ENCODE assay signal across 8 mouse cellular contexts in genomic region chr5:77419537-77419936, GRCm38 (mm10). TPM values are rescaled to one million over a fixed set of nuclear protein-coding genes. Genes with fewer than 3 reads are reported as not detected.
DNase-seq lines count a peak whose midpoint lies in the region; ATAC-seq and TF ChIP-seq lines count a peak whose summit lies in the region.
"Not testable (repeated sequence)": the region's sequence is repeated elsewhere in the genome, so short reads cannot be mapped to it uniquely, and the experiment has no call there.
"Had no signal": no experiment of that assay in that cellular context is flagged by ENCODE, and none has a peak within 500 bp of the region (broad histone marks: within the 10 kb centered on the region; RNA-seq: fewer than 3 reads in every experiment).

No protein-coding gene starts in this region.

- H3K9me3 ChIP-seq in hindbrain, embryonic 12.5 days (replicated peaks); hindbrain, embryonic 16.5 days (ENCODE audit: control insufficient read depth, low read length); kidney, embryonic 16.5 days (ENCODE audit: low read length); lung, embryonic 14.5 days (ENCODE audit: low read depth, low read length); lung, postnatal 0 days (ENCODE audit: low read length); midbrain, embryonic 11.5 days (ENCODE audit: control insufficient read depth, low read length): not testable (repeated sequence)

- not testable (repeated sequence) for H3K27ac ChIP-seq in hindbrain, embryonic 12.5 days; hindbrain, embryonic 16.5 days (ENCODE audit: low read depth, low read length); kidney, embryonic 16.5 days (ENCODE audit: low read length); lung, embryonic 14.5 days (ENCODE audit: low read depth); lung, postnatal 0 days (ENCODE audit: low read length); midbrain, embryonic 11.5 days (ENCODE audit: low read depth, low read length)

- H3K4me1 ChIP-seq in hindbrain, embryonic 12.5 days; hindbrain, embryonic 16.5 days (ENCODE audit: control insufficient read depth, insufficient read depth, low read depth, low read length); kidney, embryonic 16.5 days (ENCODE audit: insufficient read depth, low read length); lung, embryonic 14.5 days (ENCODE audit: insufficient read depth); lung, postnatal 0 days (ENCODE audit: insufficient read depth, low read depth, low read length); midbrain, embryonic 11.5 days (ENCODE audit: control insufficient read depth, insufficient read depth, low read length): not testable (repeated sequence)

- H3K9ac ChIP-seq in hindbrain, embryonic 12.5 days; hindbrain, embryonic 16.5 days (ENCODE audit: low read depth, low read length); kidney, embryonic 16.5 days (replicated peaks; ENCODE audit: low read length); lung, embryonic 14.5 days; lung, postnatal 0 days (replicated peaks; ENCODE audit: low read depth); midbrain, embryonic 11.5 days (ENCODE audit: low read length): not testable (repeated sequence)

- H3K36me3 ChIP-seq in hindbrain, embryonic 12.5 days; hindbrain, embryonic 16.5 days (ENCODE audit: control insufficient read depth, insufficient read depth, low read length); kidney, embryonic 16.5 days (ENCODE audit: insufficient read depth, low read length); lung, embryonic 14.5 days (ENCODE audit: insufficient read depth); lung, postnatal 0 days (ENCODE audit: insufficient read depth, low read length); midbrain, embryonic 11.5 days (ENCODE audit: control insufficient read depth, insufficient read depth, low read length): not testable (repeated sequence)

- peak; percentile 32; the same call in 1 of the 2 replicates for ATAC-seq in hindbrain, embryonic 12.5 days (ENCODE audit: low FRiP score)
- ATAC-seq in hindbrain, embryonic 16.5 days, result 0 out of 2 replicates have a peak, but pooled peaks have one; percentile 30
- ATAC-seq in kidney, embryonic 16.5 days (ENCODE audit: low FRiP score, low TSS enrichment), result peak; percentile 42; the same call in 1 of the 2 replicates
- ATAC-seq in lung, embryonic 14.5 days (ENCODE audit: insufficient read depth), result peak; percentile 82
- ATAC-seq in lung, postnatal 0 days, result peak; percentile 43; the same call in 1 of the 2 replicates
- 0 out of 2 replicates have a peak, but pooled peaks have one; percentile 16 for ATAC-seq in midbrain, embryonic 11.5 days (ENCODE audit: low FRiP score)

- not testable (repeated sequence) for TF ChIP-seq CTCF in lung, embryonic 14.5 days (IDR thresholded peaks at IDR 0.05; ENCODE audit: low read depth); lung, postnatal 0 days (IDR thresholded peaks at IDR 0.05)

- H3K27me3 ChIP-seq in hindbrain, embryonic 12.5 days; hindbrain, embryonic 16.5 days (replicated peaks; ENCODE audit: control insufficient read depth, insufficient read depth, low read length); kidney, embryonic 16.5 days (ENCODE audit: insufficient read depth, low read length); lung, embryonic 14.5 days (ENCODE audit: insufficient read depth, low read length); lung, postnatal 0 days (replicated peaks; ENCODE audit: insufficient read depth, low read length); midbrain, embryonic 11.5 days (ENCODE audit: control insufficient read depth, insufficient read depth, low read length): not testable (repeated sequence)

- not testable (repeated sequence) for H3K4me2 ChIP-seq in hindbrain, embryonic 12.5 days (replicated peaks); hindbrain, embryonic 16.5 days (ENCODE audit: low read length); kidney, embryonic 16.5 days (replicated peaks; ENCODE audit: low read depth, low read length); lung, embryonic 14.5 days; lung, postnatal 0 days (replicated peaks; ENCODE audit: low read depth, low read length); midbrain, embryonic 11.5 days

- TF ChIP-seq EP300 in lung, postnatal 0 days (IDR thresholded peaks at IDR 0.05), result not testable (repeated sequence)

- DNase-seq in heart, adult 11 months, result peak; percentile 89
- peak; percentile 41 for DNase-seq in lung, embryonic 14.5 days
- DNase-seq in lung, postnatal 0 days (ENCODE audit: low spot score); midbrain, embryonic 11.5 days (ENCODE audit: low spot score, missing footprints): not testable (repeated sequence)

- not testable (repeated sequence) for H3K4me3 ChIP-seq in hindbrain, embryonic 12.5 days; hindbrain, embryonic 16.5 days (ENCODE audit: low read length); kidney, embryonic 16.5 days (ENCODE audit: low read length); lung, embryonic 14.5 days (ENCODE audit: low read depth, low read length); lung, postnatal 0 days (ENCODE audit: low read depth, low read length); midbrain, embryonic 11.5 days (ENCODE audit: low read depth, low read length)

- 50% methylated on average over 4 of the region's 4 CpGs for whole genome bisulfite sequencing in hindbrain, embryonic 12.5 days
- 62% methylated on average over 4 of the region's 4 CpGs for WGBS in hindbrain, embryonic 16.5 days
- 61% methylated on average over 4 of the region's 4 CpGs for WGBS in kidney, embryonic 16.5 days
- WGBS in lung, embryonic 14.5 days, result 43% methylated on average over 4 of the region's 4 CpGs
- WGBS in lung, postnatal 0 days, result 42% methylated on average over 4 of the region's 4 CpGs
- 72% methylated on average over 4 of the region's 4 CpGs for WGBS in midbrain, embryonic 11.5 days

RNA-seq across cellular contexts. Expression of gene Igfbp7, which starts 11.7 kb away (rescaled TPM):
- polyA plus RNA-seq in hindbrain, embryonic 12.5 days (2016; fragmentation: Nextera tagmentation; extraction: Ambion mirVana), result 32.2 and 33.7 TPM in 2 replicates
- polyA plus RNA-seq in hindbrain, embryonic 16.5 days (2015; fragmentation: Nextera tagmentation; extraction: Ambion mirVana), result 78.7 and 80.6 TPM in 2 replicates
- polyA plus RNA-seq in kidney, embryonic 16.5 days (2015; fragmentation: Nextera tagmentation; extraction: Ambion mirVana), result 455 and 475 TPM in 2 replicates
- polyA plus RNA-seq in lung, embryonic 14.5 days (2014; fragmentation: Nextera tagmentation; extraction: Ambion mirVana), result 35.1 and 37.9 TPM in 2 replicates
- 756 and 780 TPM in 2 replicates for polyA plus RNA-seq in lung, postnatal 0 days (2015; fragmentation: Nextera tagmentation; extraction: Ambion mirVana)
- 25.1 and 26.8 TPM in 2 replicates for polyA plus RNA-seq in midbrain, embryonic 11.5 days (2014; fragmentation: Nextera tagmentation; extraction: Ambion mirVana)
- polyA plus RNA-seq: G1E had no signal

Comparison
In these comparisons a context has a peak if more than half of its experiments do, and no peak if none do; other contexts are left out.
1. ATAC-seq: peak in every context shown above with its lines; median percentile 82 in lung, embryonic 14.5 days; 43 in lung, postnatal 0 days; 42 in kidney, embryonic 16.5 days; 32 in hindbrain, embryonic 12.5 days; 30 in hindbrain, embryonic 16.5 days; 16 in midbrain, embryonic 11.5 days.